In the genomic region with DNA sequence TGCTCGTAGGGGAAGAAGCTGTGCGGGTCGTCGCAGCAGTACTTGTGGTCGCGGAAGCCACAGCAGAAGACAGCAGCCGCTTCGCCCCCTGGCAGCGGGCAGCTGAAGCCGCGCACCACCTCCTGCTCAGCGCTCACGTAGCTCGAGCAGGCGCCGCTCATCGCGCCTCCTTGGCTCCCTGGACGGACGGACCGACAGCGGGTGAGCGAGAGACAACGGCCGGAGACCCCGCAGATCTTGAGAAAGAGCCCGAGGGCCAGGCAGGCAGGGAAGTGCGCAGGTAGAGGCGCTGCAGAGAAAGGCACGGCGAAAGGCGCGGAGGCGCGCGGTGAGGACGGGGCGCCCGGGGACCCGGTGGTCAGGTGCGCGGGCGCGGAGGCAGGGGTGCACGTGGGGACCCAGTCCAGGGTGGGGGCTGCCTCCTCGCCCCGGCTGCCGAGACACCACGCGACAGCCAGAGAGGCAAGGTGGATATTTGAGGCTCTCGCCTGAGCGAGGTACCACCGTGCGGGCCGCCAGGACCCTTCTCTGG, we compare ENCODE assay signal across 9 mouse cellular contexts. TPM values are rescaled to one million over a fixed set of nuclear protein-coding genes. Genes with fewer than 3 reads are reported as not detected.
A peak's percentile ranks its signal among the peaks of the same experiment; 100 is the strongest.
DNase-seq lines count a peak whose midpoint lies in the region; ATAC-seq and TF ChIP-seq lines count a peak whose summit lies in the region.
"Had no signal": no experiment of that assay in that cellular context is flagged by ENCODE, and none has a peak within 500 bp of the region (broad histone marks: within the 10 kb centered on the region; RNA-seq: fewer than 3 reads in every experiment).

A gene (minus strand): TSS at position 167 of the 532 bp plus-strand sequence.

- H3K4me3 ChIP-seq in heart, embryonic 13.5 days, result peak within 1 kb of the TSS; percentile 62
- H3K4me3 ChIP-seq in heart, postnatal 0 days (ENCODE audit: low read depth, low read length), result peak within 1 kb of the TSS; percentile 47
- H3K4me3 ChIP-seq in liver, embryonic 13.5 days (replicated peaks), result peak within 1 kb of the TSS; percentile 44

- H3K27me3 ChIP-seq in heart, embryonic 13.5 days (replicated peaks), result peaks cover 32% of the 10 kb centered on the region
- H3K27me3 ChIP-seq in heart, postnatal 0 days (ENCODE audit: control insufficient read depth, insufficient read depth, low read length), result peaks cover 14% of the 10 kb centered on the region
- peaks cover 72% of the 10 kb centered on the region for H3K27me3 ChIP-seq in liver, embryonic 13.5 days
- no peaks in the 10 kb centered on the region for H3K27me3 ChIP-seq in splenic B cell, adult 2 months (ENCODE audit: control insufficient read depth, insufficient read depth, low read length, poor library complexity, severe bottlenecking)

- DNase-seq in heart, adult 8-10 months (ENCODE audit: low spot score), result no peak
- DNase-seq in brain, embryonic 14.5 days (ENCODE audit: low read depth), result peak; percentile 59
- DNase-seq in heart, postnatal 0 days (ENCODE audit: low spot score), result no peak
- DNase-seq in liver, embryonic 13.5 days, result no peak
- DNase-seq in splenic B cell, adult 2 months (ENCODE audit: low read depth, low spot score), result peak; percentile 51
- no peak for DNase-seq in layer of hippocampus, adult 8-10 months (ENCODE audit: low spot score in 2 of 2)
- DNase-seq in yolk sac, embryonic 10.5 days (ENCODE audit: low spot score), result no peak

- H3K9me3 ChIP-seq in heart, embryonic 13.5 days, result no peaks in the 10 kb centered on the region
- no peaks in the 10 kb centered on the region for H3K9me3 ChIP-seq in heart, postnatal 0 days (replicated peaks; ENCODE audit: control insufficient read depth, low read length)
- no peaks in the 10 kb centered on the region for H3K9me3 ChIP-seq in liver, embryonic 13.5 days (replicated peaks)

- no peaks in the 10 kb centered on the region for H3K36me3 ChIP-seq in heart, embryonic 13.5 days
- H3K36me3 ChIP-seq in heart, postnatal 0 days (replicated peaks; ENCODE audit: control insufficient read depth, insufficient read depth, low read length), result no peaks in the 10 kb centered on the region
- no peaks in the 10 kb centered on the region for H3K36me3 ChIP-seq in liver, embryonic 13.5 days
- H3K36me3 ChIP-seq in splenic B cell, adult 2 months (ENCODE audit: control insufficient read depth, insufficient read depth, low read length, poor library complexity, severe bottlenecking), result no peaks in the 10 kb centered on the region

- TF ChIP-seq CTCF in brain, embryonic 14.5 days (IDR thresholded peaks at IDR 0.05; ENCODE audit: borderline replicate concordance, extremely low read depth, insufficient read depth, insufficient read length), result no peak
- TF ChIP-seq CTCF in heart, postnatal 0 days (IDR thresholded peaks at IDR 0.05; ENCODE audit: low read depth), result no peak

- H3K9ac ChIP-seq in heart, embryonic 13.5 days, result peak within 1 kb of the TSS; percentile 84
- peak within 1 kb of the TSS; percentile 53 for H3K9ac ChIP-seq in heart, postnatal 0 days (replicated peaks; ENCODE audit: low read depth, low read length)
- peak within 1 kb of the TSS; percentile 45 for H3K9ac ChIP-seq in liver, embryonic 13.5 days

- TF ChIP-seq POLR2A in brain, embryonic 14.5 days (IDR thresholded peaks at IDR 0.05; ENCODE audit: borderline replicate concordance, extremely low read depth, insufficient read depth, insufficient read length, poor library complexity, severe bottlenecking), result no peak

- 2% methylated on average over 55 of the region's 55 CpGs for WGBS in heart, embryonic 13.5 days
- WGBS in heart, postnatal 0 days, result 3% methylated on average over 54 of the region's 55 CpGs
- 3% methylated on average over 55 of the region's 55 CpGs for WGBS in liver, embryonic 13.5 days (ENCODE audit: insufficient replicate concordance)

- no peak for TF ChIP-seq EP300 in heart, postnatal 0 days (IDR thresholded peaks at IDR 0.05; ENCODE audit: low read depth)

- no peak; the same call in 1 of the 2 replicates for ATAC-seq in heart, embryonic 13.5 days (ENCODE audit: extremely low read depth, insufficient number of reproducible peaks, low FRiP score, low TSS enrichment)
- ATAC-seq in heart, postnatal 0 days (ENCODE audit: insufficient read depth, low read depth), result 0 out of 2 replicates have a peak, but pooled peaks have one; percentile 12
- ATAC-seq in liver, embryonic 13.5 days (ENCODE audit: low read depth), result no peak

- peak within 1 kb of the TSS; percentile 90 for H3K4me2 ChIP-seq in heart, embryonic 13.5 days
- H3K4me2 ChIP-seq in heart, postnatal 0 days (ENCODE audit: low read depth, low read length), result peak within 1 kb of the TSS; percentile 69
- peak within 1 kb of the TSS; percentile 58 for H3K4me2 ChIP-seq in liver, embryonic 13.5 days

- no peak within 1 kb of the TSS for H3K27ac ChIP-seq in heart, embryonic 13.5 days (replicated peaks)
- no peak within 1 kb of the TSS for H3K27ac ChIP-seq in heart, postnatal 0 days (ENCODE audit: low read depth)
- H3K27ac ChIP-seq in liver, embryonic 13.5 days, result no peak within 1 kb of the TSS

- H3K4me1 ChIP-seq in heart, embryonic 13.5 days, result peaks cover 33% of the 10 kb centered on the region
- peaks cover 7% of the 10 kb centered on the region; the same call in 1 of the 2 replicates for H3K4me1 ChIP-seq in heart, postnatal 0 days (ENCODE audit: control insufficient read depth, insufficient read depth)
- H3K4me1 ChIP-seq in liver, embryonic 13.5 days (replicated peaks), result 0 out of 2 replicates have a peak, but pooled peaks cover 4% of the 10 kb centered on the region

RNA-seq across cellular contexts. Expression of the gene that starts here (rescaled TPM):
- 1.1 and 1.8 TPM in 2 replicates for polyA plus RNA-seq in heart, embryonic 13.5 days (2015; fragmentation: Nextera tagmentation; extraction: Ambion mirVana)
- total RNA-seq in heart, adult 8-10 months (2022), result not detected
- polyA plus RNA-seq in brain, embryonic 14.5 days (2012; rRNA removed), result 4.7 and 6.1 TPM in 2 replicates
- total RNA-seq in heart, postnatal 0 days (2014; rRNA removed; ENCODE audit: low replicate concordance), result 2.2 TPM in 1 of 2 replicates, not detected in the other
- polyA plus RNA-seq in heart, postnatal 0 days (2015; fragmentation: Nextera tagmentation; extraction: Ambion mirVana), result 1.4 and 2.0 TPM in 2 replicates
- 0.20 and 0.53 TPM in 2 replicates for polyA plus RNA-seq in liver, embryonic 13.5 days (2015; fragmentation: Nextera tagmentation; extraction: Ambion mirVana)
- not detected for total RNA-seq in layer of hippocampus, adult 8-10 months (2022)
- polyA plus RNA-seq: large intestine, adult 2 months had no signal

Comparison
In these comparisons a context has a peak if more than half of its experiments do, and no peak if none do; other contexts are left out.
1. DNase-seq: peak in brain, embryonic 14.5 days (single experiment) and splenic B cell, adult 2 months (single experiment); none in heart, adult 8-10 months (single experiment), heart, postnatal 0 days (single experiment), liver, embryonic 13.5 days (single experiment), layer of hippocampus, adult 8-10 months (0 of 2) and yolk sac, embryonic 10.5 days (single experiment).
2. Peak in every context shown above with its lines, with median percentiles within 50 percentile points of each other: H3K4me2 ChIP-seq, H3K4me3 ChIP-seq and H3K9ac ChIP-seq.